Mouse (Mus musculus) gastrocnemius, postnatal 10 days (tissue): ENCODE measurements around the gene Ankrd52. TPM values are rescaled to one million over a fixed set of nuclear protein-coding genes. Genes with fewer than 3 reads are reported as not detected.
A peak's percentile ranks its signal among the peaks of the same experiment; 100 is the strongest.

Experiments
- DNase-seq: peaks from one replicate; pipeline ENCODE4 v3.0.0; 2021; ENCODE audit warnings: mixed read lengths
- total RNA-seq, 2 experiments: library from RNA; stranded (reverse); gene quantifications; 2 replicates each; pipeline ENCODE4 v1.2.3; 2021

Ankrd52 gene
- total RNA-seq, 2 experiments from 2014 or later = 47.3 to 50.9 TPM

DNA sequence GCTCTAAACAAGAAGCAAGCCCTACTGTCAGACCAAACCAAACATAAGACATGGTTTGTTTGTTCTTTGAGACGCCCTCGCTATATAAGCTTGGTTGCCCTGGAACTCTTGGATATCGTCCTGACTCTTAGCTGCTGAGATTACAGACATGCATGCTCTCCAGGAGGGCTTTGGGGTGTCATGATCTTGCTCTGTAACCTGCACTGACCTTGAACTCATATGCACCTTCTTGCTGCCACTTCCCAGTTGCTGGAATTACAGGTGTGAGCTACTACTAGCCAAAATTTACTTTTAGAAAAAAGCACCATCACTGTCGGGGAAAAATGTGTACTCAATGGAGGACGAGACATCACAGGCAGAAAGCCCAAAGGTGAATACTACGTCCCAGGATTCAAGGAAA is 7.3 kb upstream of the Ankrd52 start:
- DNase-seq = no peak

DNA sequence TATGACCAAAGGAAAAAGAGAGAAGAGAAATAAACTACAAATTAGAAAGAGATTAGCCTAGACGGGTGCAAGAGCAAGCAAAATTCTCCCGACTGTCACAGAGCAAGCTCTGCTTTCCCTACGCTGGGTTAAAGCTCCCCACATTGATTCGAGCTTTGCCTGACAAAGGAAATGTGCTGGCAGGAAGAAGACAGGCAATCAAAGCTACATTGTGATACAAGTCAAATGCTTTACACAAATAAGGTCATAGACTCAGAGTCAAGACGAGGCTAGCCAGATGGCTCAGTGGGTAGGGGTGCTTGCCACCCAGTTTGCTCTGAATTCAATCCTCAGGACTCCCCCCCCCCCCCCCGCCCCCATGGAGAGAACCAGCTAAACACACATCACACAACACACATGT is 6.9 kb upstream of the Ankrd52 start:
- no peak for DNase-seq

DNA sequence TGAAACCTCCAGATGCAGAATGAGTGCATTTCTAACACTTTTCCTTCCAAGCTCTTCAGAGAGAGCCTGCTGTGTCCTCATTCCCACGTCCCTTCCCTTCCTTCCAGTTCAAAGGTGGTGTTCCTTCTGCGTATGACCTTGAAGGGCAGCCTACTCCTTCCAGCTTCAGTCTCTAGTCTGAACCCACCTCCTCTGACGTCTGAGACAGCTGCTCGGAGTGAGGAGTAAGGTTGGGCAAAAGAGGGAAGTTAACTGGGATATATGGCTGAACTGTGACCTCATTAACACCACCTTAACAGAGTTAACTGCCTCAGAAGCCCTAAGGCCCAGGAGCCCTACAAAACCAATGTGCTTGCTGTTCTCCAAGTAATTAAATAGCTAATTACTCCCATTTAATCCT is 6.3 kb upstream of the Ankrd52 start:
- no peak for DNase-seq

DNA sequence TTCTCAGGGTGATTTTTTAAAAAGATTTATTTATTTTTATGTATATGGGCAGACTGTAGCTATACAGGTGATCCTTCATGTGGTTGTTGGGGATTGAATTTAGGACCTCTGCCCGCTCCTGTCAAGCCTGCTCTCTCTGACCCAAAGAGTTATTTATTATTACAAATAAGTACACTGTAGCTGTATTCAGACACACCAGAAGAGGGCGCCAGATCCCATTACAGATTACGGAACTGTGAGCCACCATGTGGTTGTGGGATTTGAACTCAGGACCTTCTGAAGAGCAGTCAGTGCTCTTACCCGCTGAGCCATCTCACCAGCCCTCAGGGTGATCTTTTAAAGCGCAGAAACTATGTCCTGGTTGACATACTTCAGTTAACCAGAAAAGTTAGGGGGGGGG is 4.8 kb upstream of the Ankrd52 start:
- no peak for DNase-seq

DNA sequence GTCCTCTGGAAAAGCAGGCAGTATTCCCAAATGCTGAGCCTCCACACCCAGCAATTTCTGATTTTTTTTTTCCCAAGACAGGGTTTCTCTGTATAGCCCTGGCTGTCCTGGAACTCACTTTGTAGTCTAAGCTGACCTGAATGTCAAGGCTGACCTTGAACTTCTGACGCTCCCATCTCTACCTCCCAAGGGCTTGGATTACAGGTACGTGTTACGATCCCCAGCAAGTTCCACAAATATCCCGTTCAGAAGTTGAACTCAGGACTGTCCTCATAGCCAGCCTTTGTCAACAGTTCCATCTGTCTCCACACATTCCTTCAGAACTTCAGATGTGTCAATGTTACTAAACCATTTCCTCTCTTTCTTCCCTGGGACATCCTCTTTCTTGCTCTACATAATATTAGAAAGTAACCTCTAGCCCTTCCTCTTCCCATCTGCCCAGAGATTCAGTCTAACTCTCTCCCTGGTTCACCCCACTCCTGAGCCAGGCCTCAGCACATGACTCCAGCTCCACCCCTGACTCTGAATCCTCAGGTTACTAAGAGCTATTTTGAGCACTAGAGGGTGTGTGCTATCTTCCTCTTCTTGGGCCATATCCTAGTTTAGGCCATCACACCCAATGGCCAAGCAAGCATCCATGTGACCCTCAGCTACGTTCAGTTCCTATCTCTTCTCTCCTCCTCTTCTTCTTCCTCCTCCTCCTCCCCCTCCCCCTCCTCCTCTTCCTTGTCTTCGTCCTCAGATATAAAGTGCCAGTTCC is 3.7 kb upstream of the Ankrd52 start:
- DNase-seq = no peak

DNA sequence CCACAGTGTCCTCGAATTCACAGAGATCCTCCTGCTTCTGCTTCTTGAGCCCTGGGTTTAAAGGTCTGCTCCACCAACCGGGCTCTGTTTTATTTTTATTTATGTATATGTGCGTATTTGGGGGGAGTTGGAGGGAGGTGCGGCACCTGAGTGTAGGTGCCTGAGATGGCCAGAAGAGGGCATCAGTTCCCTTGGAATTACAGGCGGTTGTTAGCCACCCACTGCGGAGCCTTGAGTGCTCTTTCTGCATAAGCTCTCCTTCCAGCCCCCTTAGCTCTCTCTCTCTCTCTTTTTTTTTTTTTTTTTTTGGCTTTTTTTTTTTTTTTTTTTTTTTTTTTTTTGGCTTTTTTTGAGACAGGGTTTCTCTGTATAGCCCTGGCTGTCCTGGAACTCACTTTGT is 2.5 kb upstream of the Ankrd52 start:
- DNase-seq = no peak

DNA sequence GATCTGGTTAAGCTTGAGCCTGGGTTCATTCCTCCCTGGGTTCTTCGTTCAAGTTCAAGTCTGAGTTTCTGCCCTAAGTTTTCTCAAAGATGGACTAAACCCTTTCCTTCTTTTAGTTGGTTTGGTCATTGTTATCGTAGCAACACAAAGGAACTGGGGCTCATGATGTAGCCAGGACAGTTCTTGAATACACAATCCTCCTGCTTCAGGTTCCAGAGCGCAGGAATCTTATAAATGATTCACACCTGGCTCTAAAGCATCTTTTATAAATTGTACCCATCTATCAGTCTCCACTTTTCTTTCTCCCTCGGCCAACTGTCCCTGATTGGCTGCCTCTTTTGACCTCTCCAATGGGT is 838 bp upstream of the Ankrd52 start:
- DNase-seq = no peak

DNA sequence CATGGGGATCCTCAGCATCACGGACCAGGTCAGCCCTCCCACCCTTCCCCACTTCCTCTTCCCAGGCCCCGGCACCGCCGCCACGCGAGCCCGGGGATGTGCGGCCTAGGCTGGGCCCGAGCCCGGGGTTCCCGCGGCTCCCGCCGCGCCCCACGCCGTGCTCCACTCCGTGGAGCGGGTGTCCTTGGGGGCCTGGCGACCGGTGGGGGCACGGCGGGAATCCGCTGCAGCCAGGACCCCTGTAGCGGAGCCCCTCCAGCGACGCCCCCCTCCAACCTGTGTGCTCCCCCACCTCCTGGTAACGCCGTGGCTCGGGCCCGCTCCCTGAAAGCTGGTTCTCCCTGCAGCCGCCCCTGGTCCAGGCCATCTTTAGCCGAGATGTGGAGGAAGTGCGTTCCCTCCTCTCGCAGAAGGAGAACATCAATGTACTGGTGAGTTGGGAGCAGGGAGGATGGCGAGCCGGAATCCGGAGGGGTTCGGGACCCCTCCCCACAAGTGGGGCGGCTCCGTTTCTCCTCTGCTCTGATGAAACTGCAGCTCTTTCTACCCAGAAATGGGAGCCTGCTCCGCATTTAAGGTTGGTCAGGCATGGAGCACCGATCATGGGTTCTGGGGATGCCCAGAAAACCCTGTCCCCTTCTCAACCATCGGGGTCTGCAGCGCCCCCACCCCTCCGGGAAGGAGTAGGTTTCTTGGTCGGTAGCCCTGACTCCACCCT is 466 bp downstream of the Ankrd52 start:
- DNase-seq = no peak

DNA sequence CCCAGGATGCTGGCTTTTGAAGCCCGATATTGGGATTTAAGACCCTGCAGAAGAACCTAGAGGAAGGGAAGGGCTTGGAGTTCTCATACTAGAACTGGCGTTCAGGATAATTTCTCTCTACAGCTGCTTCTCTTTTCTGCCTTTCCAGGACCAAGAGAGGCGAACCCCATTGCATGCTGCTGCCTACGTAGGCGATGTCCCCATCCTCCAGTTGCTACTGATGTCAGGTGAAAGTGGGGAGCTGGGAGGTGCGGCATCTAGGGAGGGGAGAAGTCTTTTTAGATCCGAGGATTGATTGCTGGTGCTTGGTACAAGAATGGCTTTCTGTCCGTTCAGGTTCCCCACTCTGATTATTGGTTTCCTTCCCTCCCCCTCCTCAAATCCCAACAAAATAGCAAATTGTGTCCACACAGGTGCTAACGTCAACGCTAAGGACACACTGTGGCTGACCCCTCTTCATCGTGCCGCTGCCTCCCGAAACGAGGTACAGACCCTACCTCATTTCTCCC is 1.1 kb downstream of the Ankrd52 start:
- DNase-seq = no peak

DNA sequence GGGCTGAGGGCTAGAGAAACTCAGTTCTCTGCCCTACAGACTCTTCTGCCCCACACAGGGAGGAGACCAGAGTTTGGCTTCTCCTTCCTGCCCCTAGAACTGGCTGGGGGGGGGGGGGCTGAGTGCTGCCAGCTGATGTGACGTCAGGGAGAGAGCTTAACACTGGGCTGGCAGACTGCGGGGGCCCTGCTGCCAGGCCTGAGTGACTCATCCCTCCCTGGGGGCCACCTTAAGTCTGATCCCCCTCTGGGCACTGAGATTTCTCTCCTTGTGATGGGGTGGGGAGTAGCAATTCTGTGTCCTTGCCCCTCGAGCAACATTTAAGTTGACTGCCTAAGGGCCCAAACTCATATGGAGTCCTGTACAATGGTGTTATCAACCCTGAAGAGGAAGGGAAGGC is 1.5 kb downstream of the Ankrd52 start:
- no peak for DNase-seq

DNA sequence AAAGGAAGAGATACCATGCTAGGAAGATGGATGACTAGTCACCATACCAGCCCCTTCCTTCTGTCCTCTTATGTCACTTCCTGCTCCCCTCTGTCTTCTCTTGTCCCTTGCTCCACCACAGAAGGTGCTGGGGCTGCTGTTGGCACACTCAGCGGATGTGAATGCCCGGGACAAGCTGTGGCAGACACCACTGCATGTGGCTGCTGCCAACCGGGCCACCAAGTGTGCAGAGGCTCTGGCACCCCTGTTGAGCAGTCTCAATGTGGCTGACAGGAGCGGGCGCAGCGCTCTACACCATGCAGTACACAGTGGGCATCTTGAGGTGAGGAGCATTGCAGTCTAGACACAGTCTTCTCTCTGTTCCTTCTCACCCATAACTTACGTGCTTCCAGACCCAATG is 2.3 kb downstream of the Ankrd52 start:
- peak; percentile 44 for DNase-seq

DNA sequence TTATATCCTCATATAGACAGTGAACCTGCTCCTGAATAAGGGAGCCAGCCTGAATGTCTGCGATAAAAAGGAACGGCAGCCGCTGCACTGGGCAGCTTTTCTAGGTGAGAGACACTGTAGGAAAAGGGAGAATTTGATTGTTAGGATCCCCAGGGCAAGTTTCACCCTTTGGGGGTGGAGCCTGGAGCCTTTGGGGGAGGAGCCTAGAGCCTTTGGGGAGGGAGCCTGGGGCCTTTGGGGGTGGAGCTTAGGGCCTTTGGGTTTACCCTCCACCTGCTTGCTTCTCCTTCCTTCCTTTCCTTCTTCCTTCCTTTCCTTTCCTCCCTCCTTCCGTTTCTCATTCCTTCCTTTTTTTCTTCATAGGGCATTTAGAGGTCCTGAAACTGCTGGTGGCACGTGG is 3.6 kb downstream of the Ankrd52 start:
- DNase-seq = no peak

DNA sequence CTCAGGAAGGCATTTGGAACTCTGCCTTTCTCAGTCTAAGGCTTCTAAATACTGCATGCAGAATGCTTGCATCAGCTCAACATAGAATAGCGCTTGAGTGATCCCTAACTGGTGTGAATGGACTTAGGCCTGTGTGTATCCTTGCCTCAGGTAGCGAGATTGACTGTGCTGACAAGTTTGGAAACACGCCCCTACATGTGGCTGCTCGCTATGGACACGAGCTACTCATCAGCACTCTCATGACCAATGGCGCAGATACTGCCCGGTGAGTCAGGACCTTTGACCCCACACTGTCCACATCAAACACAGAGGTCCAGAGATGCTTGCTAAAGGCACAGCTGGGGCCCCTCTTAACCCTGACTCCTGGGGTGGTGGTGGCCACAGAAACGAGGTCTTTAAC is 5.6 kb downstream of the Ankrd52 start:
- DNase-seq = no peak

DNA sequence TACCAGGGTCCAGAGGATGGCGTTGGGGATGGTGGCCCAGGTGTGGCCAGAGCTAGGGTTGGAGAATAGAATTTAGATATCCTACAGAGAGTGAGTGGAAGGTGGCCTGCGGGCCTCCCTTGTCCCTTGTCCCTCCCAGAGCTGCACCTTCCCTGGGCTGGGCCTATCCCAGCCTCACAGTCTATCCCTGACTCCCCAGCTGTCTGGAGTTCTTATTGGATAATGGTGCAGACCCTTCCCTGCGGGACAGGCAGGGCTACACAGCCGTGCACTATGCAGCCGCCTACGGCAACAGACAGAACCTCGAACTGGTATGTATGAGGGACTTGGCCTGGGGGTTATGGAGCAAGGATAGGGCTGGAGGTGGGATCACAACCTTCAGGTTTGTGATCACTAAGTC is 9.0 kb downstream of the Ankrd52 start:
- no peak for DNase-seq

DNA sequence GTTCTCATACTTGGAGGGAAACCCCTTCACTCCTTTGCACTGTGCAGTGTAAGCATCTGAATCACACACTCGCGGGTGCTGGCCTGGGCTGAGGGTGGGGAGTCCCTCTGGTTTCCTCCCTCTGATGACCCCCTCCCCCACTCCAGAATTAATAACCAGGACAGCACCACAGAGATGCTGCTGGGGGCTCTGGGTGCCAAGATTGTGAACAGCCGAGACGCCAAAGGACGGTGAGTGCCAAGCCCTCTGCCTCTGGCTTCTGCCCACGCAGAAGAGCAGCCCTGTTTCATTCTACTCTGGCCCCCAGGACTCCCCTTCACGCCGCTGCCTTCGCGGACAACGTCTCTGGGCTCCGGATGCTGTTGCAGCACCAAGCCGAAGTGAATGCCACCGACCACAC is 12.0 kb downstream of the Ankrd52 start:
- no peak for DNase-seq

DNA sequence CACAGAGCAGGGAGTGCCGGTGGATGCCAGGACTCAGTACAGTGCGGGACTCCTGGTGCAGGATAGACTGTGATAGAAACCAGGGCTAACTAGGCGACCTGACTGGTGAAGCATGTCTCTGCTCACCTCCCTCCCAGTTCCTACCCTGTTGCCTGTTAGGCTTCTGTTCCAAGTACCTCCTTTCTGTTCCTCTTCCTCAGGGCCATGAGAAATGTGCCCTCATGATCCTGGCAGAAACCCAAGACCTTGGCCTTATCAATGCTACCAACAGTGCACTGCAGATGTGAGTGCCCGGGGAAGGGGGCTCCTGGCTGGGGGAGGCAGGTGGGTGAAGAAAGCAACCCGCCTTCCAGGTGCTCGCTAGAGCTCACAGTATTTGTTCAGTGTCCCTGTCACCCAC is 12.7 kb downstream of the Ankrd52 start:
- DNase-seq = no peak

DNA sequence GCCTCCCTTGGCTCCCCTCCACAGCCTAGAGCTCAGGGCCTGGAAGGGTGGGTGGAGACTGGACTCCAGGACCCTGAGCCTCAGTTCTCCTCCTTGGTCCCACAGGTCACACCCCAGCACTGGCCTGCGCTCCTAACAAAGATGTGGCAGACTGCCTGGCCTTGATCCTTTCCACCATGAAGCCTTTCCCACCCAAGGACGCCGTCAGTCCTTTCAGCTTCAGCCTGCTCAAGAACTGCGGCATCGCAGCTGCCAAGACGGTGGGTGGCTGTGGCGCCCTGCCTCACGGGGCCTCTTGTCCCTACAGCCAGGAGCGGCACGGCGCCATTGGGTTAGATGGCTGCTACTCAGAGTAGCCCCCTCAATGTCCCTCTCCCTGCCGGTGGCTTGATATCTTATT is 13.5 kb downstream of the Ankrd52 start:
- no peak for DNase-seq

DNA sequence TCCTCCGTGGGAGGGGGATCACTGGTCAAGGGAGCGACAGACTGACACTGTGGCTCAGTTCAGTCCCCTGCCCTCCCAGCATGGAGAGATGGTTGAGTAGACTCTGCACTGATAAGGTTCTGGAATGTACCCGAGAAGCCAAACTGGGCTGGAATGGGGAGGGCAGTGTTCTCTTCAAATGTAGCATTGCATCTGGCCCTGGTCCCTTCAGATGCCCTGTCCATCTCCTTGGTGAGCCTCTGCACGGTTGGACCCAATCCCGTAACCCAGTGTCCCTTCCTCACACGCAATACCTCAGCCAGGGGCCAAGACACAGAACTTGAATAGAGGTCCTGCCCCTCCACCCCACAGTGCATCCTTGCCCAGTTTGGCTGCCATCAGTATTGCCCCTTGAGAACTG is 14.9 kb downstream of the Ankrd52 start:
- no peak for DNase-seq

DNA sequence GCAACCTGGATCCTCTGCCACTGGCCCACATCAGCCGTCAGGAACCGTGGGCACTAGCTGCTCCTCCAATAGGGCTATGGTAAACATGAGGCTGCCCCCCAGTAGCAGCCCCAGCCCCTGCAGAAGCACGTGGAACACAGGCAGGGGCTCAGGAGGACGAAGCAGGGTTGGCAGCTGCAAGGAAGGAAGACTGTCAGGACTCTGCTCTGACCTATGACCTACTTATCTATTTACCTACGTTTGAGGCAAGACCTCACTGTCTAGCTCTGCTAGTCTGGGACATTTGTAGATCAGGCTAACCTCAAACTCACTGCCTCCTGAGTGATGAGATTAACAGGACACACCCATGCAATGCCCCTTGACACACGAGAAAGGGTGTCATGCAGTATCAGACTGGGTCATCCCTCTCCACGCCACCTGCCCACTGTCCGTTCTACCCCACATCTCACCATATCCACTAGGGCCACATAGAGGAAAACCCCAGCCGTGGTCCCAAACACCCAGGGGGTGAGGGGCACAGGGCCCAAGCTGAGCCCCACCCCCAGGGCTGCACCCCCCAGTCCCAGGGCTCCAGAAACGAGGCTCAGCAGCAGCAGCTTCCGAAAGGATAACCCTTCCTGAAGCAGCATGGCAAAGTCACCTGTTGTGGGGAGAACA is 19.2 kb downstream of the Ankrd52 start:
- DNase-seq = no peak

DNA sequence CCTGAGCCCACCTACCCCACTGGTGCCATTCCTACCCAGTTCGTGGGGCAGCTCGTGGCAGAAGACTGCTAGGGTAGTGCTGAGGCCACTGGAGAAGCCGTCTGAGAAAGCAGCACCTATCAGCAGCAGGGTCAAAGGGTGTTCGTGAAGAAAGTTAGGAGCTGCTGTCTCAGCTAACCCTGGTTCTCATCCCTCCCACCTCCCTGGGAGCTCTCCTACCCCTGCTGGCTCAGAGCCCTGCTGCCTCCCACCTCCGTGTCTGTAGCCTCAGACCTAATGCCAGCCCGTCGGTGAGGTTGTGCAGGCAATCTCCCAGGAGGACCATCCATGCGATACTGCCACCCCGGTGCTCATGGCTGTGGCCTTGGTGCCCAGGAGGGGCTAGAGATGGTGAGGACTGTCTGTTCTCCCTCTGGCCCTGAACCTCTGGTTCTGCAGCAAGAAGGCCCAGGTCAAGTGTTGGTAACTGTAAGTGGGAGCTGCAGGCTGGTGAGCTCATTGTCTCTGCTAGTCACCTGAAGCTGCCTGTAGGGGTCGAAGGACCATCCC is 19.9 kb downstream of the Ankrd52 start:
- no peak for DNase-seq

DNA sequence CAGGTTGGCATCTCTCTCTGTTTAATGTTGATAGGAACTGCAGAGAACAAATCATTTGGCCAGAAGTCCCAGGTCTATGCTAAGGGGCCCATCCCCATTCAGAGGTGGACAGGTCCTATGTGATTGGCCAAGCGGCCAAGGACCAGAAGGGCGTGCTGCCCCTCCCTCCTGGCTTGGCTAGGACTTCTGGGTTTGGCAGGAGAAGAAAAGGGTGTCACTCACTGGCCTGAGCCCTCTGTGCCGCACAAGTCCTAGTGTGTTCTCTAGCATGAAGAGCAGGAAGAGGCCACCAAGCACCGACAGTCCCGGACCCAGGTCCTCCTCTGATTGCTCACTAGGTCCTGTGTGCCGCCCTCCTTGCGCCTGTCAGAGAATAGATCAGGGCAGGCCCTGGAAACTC is 20.6 kb downstream of the Ankrd52 start:
- no peak for DNase-seq

DNA sequence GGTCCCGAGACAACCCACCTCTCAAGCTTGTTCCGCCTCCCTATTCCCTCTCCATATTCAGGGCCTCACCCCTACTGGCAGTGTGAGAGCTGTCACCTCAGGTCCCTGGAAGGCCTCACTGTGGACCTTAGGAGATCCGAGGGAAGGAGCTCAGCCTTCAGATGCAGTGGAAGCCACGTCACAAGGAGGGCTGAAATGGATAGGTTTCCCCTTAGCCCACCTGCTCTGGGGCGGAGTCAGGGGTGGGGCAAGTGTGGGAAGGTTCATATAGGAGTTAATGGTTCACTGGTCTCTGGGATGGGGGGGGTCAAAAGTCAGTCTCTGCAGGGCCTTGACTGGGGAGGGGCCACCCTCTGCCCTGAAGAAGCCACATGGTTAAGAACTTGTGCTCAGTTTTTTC is 23.4 kb downstream of the Ankrd52 start:
- DNase-seq = no peak

DNA sequence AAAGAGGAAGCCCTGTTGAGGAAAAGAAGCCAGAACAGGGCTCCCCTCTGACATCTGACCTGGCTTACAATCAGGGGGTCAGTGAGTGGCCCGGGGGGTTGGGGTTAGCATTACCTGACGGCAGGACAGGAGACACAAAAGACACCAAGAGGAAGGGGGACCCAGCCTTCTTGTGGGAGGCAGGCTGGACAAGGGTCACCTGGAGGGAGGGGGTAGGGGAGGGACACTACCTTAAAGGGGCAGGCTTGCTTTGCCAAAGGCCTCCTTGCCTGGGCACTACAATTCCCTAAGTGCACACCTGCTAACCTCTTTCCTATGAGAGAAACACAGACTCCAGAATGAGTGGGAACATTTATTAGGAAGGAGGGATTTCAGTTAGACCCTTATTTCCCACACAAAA is 24.1 kb downstream of the Ankrd52 start, which contains the start of gene Slc39a5:
Gene Slc39a5 (minus strand): TSS at position 174 of the 400 bp plus-strand sequence.
- no peak for DNase-seq
